Mouse (Mus musculus): ENCODE measurements at regions not wholly inside any gene's neighbourhood (a gene's known extent, or its start where the extent isn't known, plus 50 kb on each side); places are given as distances from the start of the nearest gene placed in this dataset.

- in situ Hi-C loops (cut with MboI, MseI) = loop anchor here (5.0 to 25.0 kb wide), 2 partner anchors 844 to 1519 kb away; no protein-coding TSS in a partner anchor
Observed at GRCm38 (mm10) chr3:35480714-35481695, 272.9 kb upstream of the Atp11b start.

GRCm38 (mm10) chr3:35481841-35482240 is 272.1 kb upstream of the Atp11b start:
- in situ Hi-C loops (cut with MboI, MseI) = loop anchor here (5.0 to 25.0 kb wide), 2 partner anchors 845 to 1520 kb away; no protein-coding TSS in a partner anchor

- in situ Hi-C loops (cut with MboI, MseI) = loop anchor here (5.0 to 25.0 kb wide), 2 partner anchors 845 to 1520 kb away; no protein-coding TSS in a partner anchor
Observed at GRCm38 (mm10) chr3:35482296-35482695, 271.6 kb upstream of the Atp11b start.

- in situ Hi-C loops (cut with MboI, MseI) = loop anchor here (5.0 to 25.0 kb wide), 2 partner anchors 845 to 1520 kb away; no protein-coding TSS in a partner anchor
Observed at GRCm38 (mm10) chr3:35482759-35483158, 271.1 kb upstream of the Atp11b start.

GRCm38 (mm10) chr3:35496027-35496824 is 257.7 kb upstream of the Atp11b start:
- in situ Hi-C loops (cut with MboI, MseI) = loop anchor here (25.0 kb wide), 1 partner anchor 1534 kb away; no protein-coding TSS in a partner anchor

GRCm38 (mm10) chr3:35510314-35510713 is 243.6 kb upstream of the Atp11b start:
- in situ Hi-C loops (cut with MboI, MseI) = no loop called here

GRCm38 (mm10) chr3:35516517-35516916 is 237.4 kb upstream of the Atp11b start:
- in situ Hi-C loops (cut with MboI, MseI) = no loop called here

GRCm38 (mm10) chr3:35520131-35520530 is 233.8 kb upstream of the Atp11b start:
- in situ Hi-C loops (cut with MboI, MseI) = no loop called here

GRCm38 (mm10) chr3:35547696-35548095 is 206.2 kb upstream of the Atp11b start:
- in situ Hi-C loops (cut with MboI, MseI) = no loop called here

- in situ Hi-C loops (cut with MboI, MseI) = no loop called here
Observed at GRCm38 (mm10) chr3:35551791-35552190, 202.1 kb upstream of the Atp11b start.

GRCm38 (mm10) chr3:35560425-35560824 is 193.5 kb upstream of the Atp11b start:
- in situ Hi-C loops (cut with MboI, MseI) = no loop called here

GRCm38 (mm10) chr3:35574402-35574801 is 179.5 kb upstream of the Atp11b start:
- in situ Hi-C loops (cut with MboI, MseI) = no loop called here

Measured in T-helper 17 cell (primary cell).